8 mouse cellular contexts compared by ENCODE assay signal in genomic region chr5:149051571-149052420, GRCm38 (mm10). TPM values are rescaled to one million over a fixed set of nuclear protein-coding genes. Genes with fewer than 3 reads are reported as not detected.
A peak's percentile ranks its signal among the peaks of the same experiment; 100 is the strongest.
DNase-seq lines count a peak whose midpoint lies in the region; ATAC-seq and TF ChIP-seq lines count a peak whose summit lies in the region.

No protein-coding gene starts in this region.

- H3K4me1 ChIP-seq in hindbrain, embryonic 15.5 days (replicated peaks), result peaks cover 20% of the 10 kb centered on the region

- H3K36me3 ChIP-seq in hindbrain, embryonic 15.5 days, result peaks cover 5% of the 10 kb centered on the region

- no peak for DNase-seq in Patski (ENCODE audit: low read depth, low spot score)
- peak; percentile 78 to 80 for DNase-seq in cerebellum, postnatal 36 days
- DNase-seq in gastrocnemius, adult 18-20 months (ENCODE audit: low spot score), result peak; percentile 89
- peak; percentile 79 for DNase-seq in left cerebral cortex, adult 11 months (ENCODE audit: low spot score)
- DNase-seq in lung, postnatal 36 days, result peak; percentile 91
- peak; percentile 78 for DNase-seq in retina, embryonic 14.5 days (ENCODE audit: low spot score)
- peak; percentile 84 for DNase-seq in thymus, postnatal 25 days

- peak overlapping the region; percentile 88 for H3K9ac ChIP-seq in hindbrain, embryonic 15.5 days

- POLR2A ChIA-PET in Patski (lab: Charles Lee), result interaction anchor here (0.6 kb wide), 1 partner anchor 28 kb away, joined by 3 read pairs; no protein-coding TSS in a partner anchor

- peak overlapping the region; percentile 99 for H3K27ac ChIP-seq in hindbrain, embryonic 15.5 days (replicated peaks)

- 1% methylated on average over 64 of the region's 120 CpGs for WGBS in hindbrain, embryonic 15.5 days

- CTCF ChIA-PET in Patski (lab: Charles Lee), result interaction anchor here (1.0 kb wide), 1 partner anchor 20 kb away, joined by 3 read pairs; no protein-coding TSS in a partner anchor

- ATAC-seq in Patski, result peak; percentile 40
- peak; percentile 60 for ATAC-seq in hindbrain, embryonic 15.5 days (ENCODE audit: low FRiP score, low read depth)

- in situ Hi-C loops in Patski (cut with MboI; ENCODE audit: low pct_unique_long_range_greater_than_20kb), result loop anchor here (25.0 kb wide), 1 partner anchor 286 kb away; no protein-coding TSS in a partner anchor

- no peaks in the 10 kb centered on the region for H3K9me3 ChIP-seq in hindbrain, embryonic 15.5 days

- TF ChIP-seq CTCF in Patski (IDR thresholded peaks at IDR 0.05), result no peak

- peak overlapping the region; percentile 66 for H3K4me2 ChIP-seq in hindbrain, embryonic 15.5 days

- H3K4me3 ChIP-seq in hindbrain, embryonic 15.5 days, result peak overlapping the region; percentile 68

- no peaks in the 10 kb centered on the region for H3K27me3 ChIP-seq in Patski
- no peaks in the 10 kb centered on the region for H3K27me3 ChIP-seq in hindbrain, embryonic 15.5 days

RNA-seq across cellular contexts. Expression of gene Gm42791, which starts 56.8 kb away (rescaled TPM):
- polyA plus RNA-seq in Patski (2021), result not detected
- 1 to 10 TPM; 2.1 to 5.3 TPM for total RNA-seq in gastrocnemius, adult 18-20 months (2021)
- 2.1 and 4.3 TPM in 2 replicates for polyA plus RNA-seq in hindbrain, embryonic 15.5 days (2015; fragmentation: Nextera tagmentation; extraction: Ambion mirVana)
